Mouse (Mus musculus) megakaryocyte, embryonic 14.5 days (primary cell): ENCODE data around the gene Dph1.

Experiments used
- FLI1 ChIP-seq: IDR thresholded peaks from 2 replicates; pipeline ENCODE4 v1.6.1; 2012; ENCODE audit warnings: low read length, inconsistent platforms, mixed read lengths
- GATA1 ChIP-seq: IDR thresholded peaks from 3 replicates; pipeline ENCODE4 v1.6.1; 2012; ENCODE audit warnings: mixed read lengths, low read length, inconsistent platforms, borderline replicate concordance

- TF ChIP-seq GATA1 = no peak
- TF ChIP-seq FLI1 = no peak
Measured at GRCm38 (mm10) chr11:75224835-75225234, 33.8 kb upstream of the Dph1 start.
